Mouse (Mus musculus) Muller cell, postnatal 12 days (primary cell): ENCODE measurements at regions not wholly inside any gene's neighbourhood (a gene's known extent, or its start where the extent isn't known, plus 50 kb on each side); places are given as distances from the start of the nearest gene placed in this dataset.

ENCODE experiments used
- DNase-seq: peaks from one replicate; pipeline ENCODE4 v3.0.0-alpha.2; 2015; ENCODE audit errors: inconsistent ontology term

GRCm38 (mm10) chr1:45575131-45575530, 72.0 kb upstream of the Col5a2 start:
- no peak for DNase-seq

- DNase-seq = peak; percentile 95
These were observed 77.4 kb upstream of the Col5a2 start for GRCm38 (mm10) chr1:45580466-45580865.

GRCm38 (mm10) chr1:45587351-45588025, 84.4 kb upstream of the Col5a2 start:
- DNase-seq = no peak

- DNase-seq = no peak
These were observed 94.2 kb upstream of the Col5a2 start for GRCm38 (mm10) chr1:45597316-45597715.

- DNase-seq = no peak
These were observed 96.3 kb upstream of the Col5a2 start for GRCm38 (mm10) chr1:45599421-45599820.

- no peak for DNase-seq
These were observed 96.9 kb upstream of the Col5a2 start for GRCm38 (mm10) chr1:45600011-45600410.

GRCm38 (mm10) chr1:45605571-45605970, 102.5 kb upstream of the Col5a2 start:
- DNase-seq = no peak

- no peak for DNase-seq
These were observed 105.2 kb upstream of the Col5a2 start for GRCm38 (mm10) chr1:45608316-45608715.

- no peak for DNase-seq
These were observed 115.9 kb upstream of the Col5a2 start for GRCm38 (mm10) chr1:45619008-45619407.

- peak; percentile 52 for DNase-seq
These were observed 122.8 kb upstream of the Col5a2 start for GRCm38 (mm10) chr1:45625921-45626320.

- DNase-seq = peak; percentile 87
These were observed 123.7 kb upstream of the Col5a2 start for GRCm38 (mm10) chr1:45626733-45627132.

GRCm38 (mm10) chr1:45627840-45628239, 124.8 kb upstream of the Col5a2 start:
- peak; percentile 74 for DNase-seq

GRCm38 (mm10) chr1:45647301-45647700, 144.2 kb upstream of the Col5a2 start:
- no peak for DNase-seq

GRCm38 (mm10) chr1:45653248-45653647, 141.7 kb upstream of the Wdr75 start:
- DNase-seq = no peak

- no peak for DNase-seq
These were observed 131.0 kb upstream of the Wdr75 start for GRCm38 (mm10) chr1:45663882-45664520.

GRCm38 (mm10) chr1:45672443-45673156, 122.4 kb upstream of the Wdr75 start:
- DNase-seq = peak; percentile 85

GRCm38 (mm10) chr1:45675771-45676439, 119.1 kb upstream of the Wdr75 start:
- DNase-seq = peak; percentile 21

- no peak for DNase-seq
These were observed 114.8 kb upstream of the Wdr75 start for GRCm38 (mm10) chr1:45679964-45680709.

GRCm38 (mm10) chr1:45700893-45701292, 94.1 kb upstream of the Wdr75 start:
- peak; percentile 24 for DNase-seq

GRCm38 (mm10) chr1:45701516-45701915, 93.5 kb upstream of the Wdr75 start:
- DNase-seq = no peak

GRCm38 (mm10) chr1:45723369-45723768, 71.6 kb upstream of the Wdr75 start:
- DNase-seq = no peak

- DNase-seq = no peak
These were observed 62.0 kb upstream of the Wdr75 start for GRCm38 (mm10) chr1:45732958-45733357.
